Mouse (Mus musculus) testis, adult 2 months (tissue): ENCODE measurements around the gene Fam83f.

Source experiments
- CTCF ChIP-seq: fragments of 200-500 bp; IDR thresholded peaks from 2 replicates; pipeline ENCODE4 v1.5.1; 2012; ENCODE audit warnings: low read depth, mild to moderate bottlenecking, inconsistent platforms, low read length, moderate library complexity; ENCODE audit not compliant: control insufficient read depth, insufficient read depth, insufficient replicate concordance
- POLR2A ChIP-seq: fragments of 200-500 bp; IDR thresholded peaks from 2 replicates; pipeline ENCODE4 v1.6.1; 2012; ENCODE audit warnings: low read depth, mild to moderate bottlenecking, inconsistent platforms, low read length, moderate library complexity; ENCODE audit not compliant: control insufficient read depth

DNA sequence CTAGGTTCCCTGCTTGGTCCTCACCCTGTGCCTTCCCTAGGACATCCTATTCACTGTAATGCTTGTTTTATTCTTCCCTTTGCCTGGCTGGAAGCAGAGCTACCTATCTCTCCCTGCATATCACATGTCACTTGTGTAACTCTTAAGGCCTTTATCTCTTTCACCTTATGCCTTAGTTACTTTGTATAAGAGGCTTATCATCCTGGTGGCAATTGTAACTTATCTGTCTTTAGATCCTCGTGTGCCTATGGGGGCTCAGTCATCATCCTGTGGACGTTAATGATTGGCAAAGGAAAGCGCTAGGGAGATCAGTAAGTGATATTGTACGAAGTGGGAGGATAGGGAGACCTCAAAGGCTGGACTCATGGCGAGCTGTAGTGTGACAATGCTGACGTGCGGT, 16.9 kb downstream of the Fam83f start:
- TF ChIP-seq CTCF (no peak), POLR2A (no peak)
